Mouse (Mus musculus) lung, embryonic 14.5 days (tissue): ENCODE results near the gene Gm16867. TPM values are rescaled to one million over a fixed set of nuclear protein-coding genes. Genes with fewer than 3 reads are reported as not detected.
"Not testable (repeated sequence)": the region's sequence is repeated elsewhere in the genome, so short reads cannot be mapped to it uniquely, and the experiment has no call there.

Experiments
- ATAC-seq: fragments of 200-750 bp; cut with Nextera tagmentation; 2 replicates; pipeline ENCODE4 v1.8.0; 2017; ENCODE audit warnings: mild to moderate bottlenecking, moderate TSS enrichment, moderate library complexity; ENCODE audit not compliant: insufficient read depth
- DNase-seq: peaks from one replicate; pipeline ENCODE4 v3.0.0-alpha.2; 2015
- H3K27ac ChIP-seq: fragments of 300-500 bp; sonication (generic); 2 replicates; pipeline ENCODE4 v1.5.1; 2014; ENCODE audit warnings: low read depth, mild to moderate bottlenecking, moderate library complexity
- H3K27me3 ChIP-seq: fragments of 300-500 bp; sonication (generic); 2 replicates; pipeline ENCODE4 v1.6.1; 2014; ENCODE audit warnings: low read length, control low read depth; ENCODE audit not compliant: insufficient read depth
- H3K36me3 ChIP-seq: fragments of 300-500 bp; sonication (generic); 2 replicates; pipeline ENCODE4 v1.6.1; 2014; ENCODE audit warnings: control low read depth; ENCODE audit not compliant: insufficient read depth
- H3K4me1 ChIP-seq: fragments of 300-500 bp; sonication (generic); 2 replicates; pipeline ENCODE4 v1.6.1; 2014; ENCODE audit warnings: antibody characterized with exemption, control low read depth; ENCODE audit not compliant: insufficient read depth
- H3K4me2 ChIP-seq: fragments of 300-500 bp; sonication (generic); 2 replicates; pipeline ENCODE4 v1.6.1; 2014; ENCODE audit warnings: mild to moderate bottlenecking
- H3K4me3 ChIP-seq: fragments of 300-500 bp; sonication (generic); 2 replicates; pipeline ENCODE4 v1.5.1; 2014; ENCODE audit warnings: low read depth, low read length
- H3K9ac ChIP-seq: fragments of 300-500 bp; sonication (generic); 2 replicates; pipeline ENCODE4 v1.6.1; 2014
- H3K9me3 ChIP-seq: fragments of 300-500 bp; sonication (generic); 2 replicates; pipeline ENCODE4 v1.6.1; 2016; ENCODE audit warnings: low read depth, low read length, control low read depth
- WGBS: fragments of 180-500 bp; shearing (Covaris S2); extraction: QIAGEN DNeasy Blood & Tissue Kit; methylation state at CpG from one replicate; pipeline ENCODE4 v1.1.7; 2014; 5-methylcytosine and 5-hydroxymethylcytosine counted together
- polyA plus RNA-seq: library from polyadenylated mRNA; unstranded; fragments of >200 nt; fragmentation: Nextera tagmentation; extraction: Ambion mirVana; gene quantifications from 2 replicates; pipeline ENCODE4 v1.2.1, GENCODE M21; 2014

Gm16867 gene
- polyA plus RNA-seq, 1 experiment from 2014 or later, result not detected

- not testable (repeated sequence) for H3K27me3 ChIP-seq, H3K4me2 ChIP-seq, H3K4me3 ChIP-seq, ATAC-seq, H3K27ac ChIP-seq, H3K4me1 ChIP-seq, DNase-seq, H3K9me3 ChIP-seq, H3K36me3 ChIP-seq, H3K9ac ChIP-seq
- no CpG with 5 or more reads among the region's 17 CpGs for whole genome bisulfite sequencing
These were observed 35.4 kb downstream of the Gm16867 start for GRCm38 (mm10) chr14:69467612-69468366.

DNA sequence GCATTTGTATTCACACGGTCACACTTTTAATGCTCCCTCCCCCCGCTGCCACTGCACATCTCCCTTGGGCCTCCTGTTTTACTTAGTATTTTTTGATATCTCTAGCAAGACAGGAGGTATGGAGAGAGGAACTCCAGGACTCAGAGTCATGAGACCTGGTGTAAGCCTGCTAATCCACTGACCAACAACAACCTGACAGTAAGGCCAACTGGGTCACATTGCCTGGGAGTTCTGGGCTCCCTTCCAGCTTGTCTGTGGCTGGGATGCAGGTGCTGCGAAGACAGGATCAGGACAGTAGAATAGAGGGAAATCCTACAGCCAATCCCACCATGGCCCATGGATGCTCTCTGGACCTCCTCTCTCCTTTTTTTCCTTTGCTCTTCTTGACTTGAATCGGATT is 38.7 kb downstream of the Gm16867 start:
- H3K9ac ChIP-seq, H3K9me3 ChIP-seq, H3K4me2 ChIP-seq, H3K27ac ChIP-seq, ATAC-seq, H3K4me1 ChIP-seq, DNase-seq, H3K27me3 ChIP-seq, H3K4me3 ChIP-seq, H3K36me3 ChIP-seq: not testable (repeated sequence)
- no CpG with 5 or more reads among the region's 4 CpGs for WGBS

DNA sequence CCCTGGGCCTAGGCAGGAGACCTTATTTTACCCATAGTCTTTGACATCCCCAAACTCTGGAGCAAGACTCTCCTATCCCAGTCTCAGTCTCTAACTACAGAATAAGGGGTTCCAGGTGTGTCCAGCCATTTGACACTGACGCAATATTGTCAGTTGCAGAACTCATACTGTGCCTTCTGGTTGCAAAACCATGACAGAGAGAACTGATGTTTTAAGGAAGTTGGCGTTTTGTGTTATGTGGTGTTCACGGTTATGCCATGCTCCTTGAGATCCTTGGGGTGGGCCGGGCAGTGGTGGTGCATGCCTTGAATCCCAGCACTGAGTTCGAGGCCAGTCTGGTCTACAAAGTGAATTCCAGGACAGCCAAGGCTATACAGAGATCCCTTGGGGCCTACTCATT is 45.5 kb downstream of the Gm16867 start:
- not testable (repeated sequence) for H3K36me3 ChIP-seq, H3K9ac ChIP-seq, H3K27me3 ChIP-seq, H3K4me1 ChIP-seq, H3K4me3 ChIP-seq, H3K9me3 ChIP-seq, ATAC-seq, DNase-seq, H3K27ac ChIP-seq, H3K4me2 ChIP-seq
- no CpG with 5 or more reads among the region's 5 CpGs for WGBS

DNA sequence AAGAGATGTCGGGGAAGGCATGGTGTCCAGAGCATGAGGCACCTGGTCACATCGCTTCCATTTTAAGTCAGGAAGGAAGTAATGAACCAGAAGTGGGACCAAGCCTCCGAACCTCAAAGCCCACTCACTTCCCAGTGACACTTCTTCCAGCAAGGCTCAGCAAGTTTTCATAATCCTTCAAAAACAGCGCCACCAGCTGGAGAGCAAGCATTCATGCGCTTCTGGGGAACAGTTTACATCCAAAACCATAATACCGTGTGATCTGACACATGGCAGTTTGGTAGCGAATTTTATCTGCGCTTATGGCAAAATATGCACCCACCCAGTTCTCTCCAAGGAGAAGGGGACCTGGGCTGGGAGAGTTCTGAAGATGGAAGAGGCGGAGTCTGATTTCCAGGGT is 48.5 kb downstream of the Gm16867 start:
- H3K9me3 ChIP-seq, ATAC-seq, H3K4me2 ChIP-seq, H3K9ac ChIP-seq, H3K4me3 ChIP-seq, H3K4me1 ChIP-seq, H3K36me3 ChIP-seq, DNase-seq, H3K27me3 ChIP-seq, H3K27ac ChIP-seq: not testable (repeated sequence)
- WGBS, result no CpG with 5 or more reads among the region's 9 CpGs

GRCm38 (mm10) chr14:69448845-69449244 is 54.3 kb downstream of the Gm16867 start:
- H3K27ac ChIP-seq, H3K4me2 ChIP-seq, H3K9me3 ChIP-seq, H3K36me3 ChIP-seq, ATAC-seq, DNase-seq, H3K4me1 ChIP-seq, H3K27me3 ChIP-seq, H3K4me3 ChIP-seq, H3K9ac ChIP-seq: not testable (repeated sequence)
- no CpG with 5 or more reads among the region's 10 CpGs for WGBS

GRCm38 (mm10) chr14:69447006-69447405 is 56.2 kb downstream of the Gm16867 start:
- not testable (repeated sequence) for H3K36me3 ChIP-seq, H3K4me1 ChIP-seq, H3K27me3 ChIP-seq, H3K9ac ChIP-seq, DNase-seq, H3K4me3 ChIP-seq, ATAC-seq, H3K4me2 ChIP-seq, H3K9me3 ChIP-seq, H3K27ac ChIP-seq
- no CpG with 5 or more reads among the region's 1 CpGs for WGBS

GRCm38 (mm10) chr14:69443092-69443692 is 60.0 kb downstream of the Gm16867 start:
- not testable (repeated sequence) for H3K9me3 ChIP-seq, H3K4me1 ChIP-seq, H3K4me2 ChIP-seq, DNase-seq, H3K9ac ChIP-seq, H3K4me3 ChIP-seq, H3K27me3 ChIP-seq, H3K36me3 ChIP-seq, H3K27ac ChIP-seq
- peak; percentile 98 for ATAC-seq
- no CpG with 5 or more reads among the region's 7 CpGs for WGBS

DNA sequence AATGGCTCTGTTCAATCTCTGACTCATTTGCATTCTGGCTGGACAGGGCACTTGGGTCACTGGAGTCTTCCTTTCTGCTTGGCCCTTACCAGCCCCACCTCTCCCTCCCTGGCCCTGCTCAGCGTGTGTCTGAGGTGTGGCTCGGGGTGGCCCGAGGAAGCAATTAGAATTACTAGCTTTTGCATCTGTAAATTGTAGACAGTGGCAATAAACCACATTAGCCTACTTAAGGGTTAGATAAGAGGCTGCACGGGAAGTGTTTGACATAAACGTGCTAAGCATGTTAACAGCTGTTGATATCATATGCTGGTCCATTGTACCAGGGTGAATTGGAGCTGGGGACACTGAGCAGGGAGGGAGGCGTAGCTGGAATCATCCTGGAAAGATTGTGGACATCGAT is 62.2 kb downstream of the Gm16867 start:
- H3K9me3 ChIP-seq, H3K36me3 ChIP-seq, H3K4me3 ChIP-seq, H3K4me2 ChIP-seq, ATAC-seq, H3K27me3 ChIP-seq, H3K4me1 ChIP-seq, DNase-seq, H3K9ac ChIP-seq, H3K27ac ChIP-seq: not testable (repeated sequence)
- no CpG with 5 or more reads among the region's 7 CpGs for WGBS

DNA sequence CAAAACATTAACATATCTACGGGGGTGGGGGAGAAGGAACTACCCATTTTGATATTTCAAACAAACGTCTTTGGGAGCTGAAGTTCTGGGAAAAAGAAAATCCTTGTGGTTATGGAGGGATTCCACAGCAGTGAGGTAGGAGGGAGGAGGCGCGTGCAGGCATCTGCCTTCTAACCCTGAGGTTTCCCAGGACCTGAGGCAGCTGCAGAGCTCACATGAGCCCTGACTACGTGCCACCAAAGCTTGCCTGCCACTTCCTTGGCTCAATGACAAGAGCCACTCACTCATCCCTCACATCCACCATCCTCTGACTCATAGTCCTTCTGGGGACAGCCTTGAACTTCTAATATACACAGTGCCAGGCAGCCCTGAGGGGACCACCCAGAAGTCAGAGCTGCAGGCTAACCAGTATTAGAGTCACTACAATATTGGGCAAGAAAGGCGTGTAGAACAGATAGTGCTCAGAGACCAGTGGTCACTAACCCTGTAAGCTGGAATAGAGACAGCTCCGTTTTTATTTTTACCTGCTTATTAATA is 64.4 kb downstream of the Gm16867 start:
- not testable (repeated sequence) for H3K27me3 ChIP-seq, H3K36me3 ChIP-seq, DNase-seq, ATAC-seq, H3K4me1 ChIP-seq, H3K9ac ChIP-seq, H3K9me3 ChIP-seq, H3K4me3 ChIP-seq, H3K4me2 ChIP-seq, H3K27ac ChIP-seq
- WGBS, result no CpG with 5 or more reads among the region's 7 CpGs

DNA sequence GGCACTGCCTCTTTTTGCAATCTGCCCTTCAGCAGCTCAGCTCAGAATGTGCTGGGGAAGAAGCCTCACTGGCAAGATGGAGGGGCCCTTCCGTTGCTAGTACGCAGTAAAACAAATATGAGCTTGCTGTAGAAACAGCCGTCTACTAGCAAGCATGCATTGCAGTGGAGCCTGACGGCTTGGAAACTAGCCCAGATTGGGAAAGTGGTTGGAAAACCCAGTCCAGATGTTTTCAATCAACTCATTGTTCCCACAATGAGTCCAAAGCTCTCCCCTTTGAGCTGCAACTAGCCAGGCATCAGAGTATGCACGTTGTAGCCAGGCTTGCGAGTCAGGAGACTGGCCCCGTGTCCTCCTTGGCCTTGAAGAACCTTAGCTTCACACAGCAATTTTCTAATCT is 82.2 kb downstream of the Gm16867 start:
- H3K9ac ChIP-seq, H3K4me3 ChIP-seq, H3K27ac ChIP-seq, H3K4me2 ChIP-seq, DNase-seq, H3K27me3 ChIP-seq, H3K36me3 ChIP-seq, H3K4me1 ChIP-seq, H3K9me3 ChIP-seq: not testable (repeated sequence)
- peak; percentile 90 for ATAC-seq
- no CpG with 5 or more reads among the region's 7 CpGs for WGBS
